Mouse (Mus musculus) C2C12 (cell line): ENCODE results near the gene Prkar2b.

Source experiments
- CEBPB ChIP-seq: IDR thresholded peaks from one replicate; pipeline ENCODE4 v1.6.1; 2011; ENCODE audit warnings: low read depth, mild to moderate bottlenecking, control low read depth, moderate library complexity
- CTCF ChIP-seq: IDR thresholded peaks from one replicate; pipeline ENCODE4 v1.5.1; 2011; ENCODE audit not compliant: control insufficient read depth, insufficient read depth, insufficient read length
- FOSL1 ChIP-seq: IDR thresholded peaks from one replicate; pipeline ENCODE4 v1.8.0; 2011; ENCODE audit warnings: mild to moderate bottlenecking, low read length; ENCODE audit not compliant: poor library complexity, insufficient read depth, severe bottlenecking
- MAX ChIP-seq: IDR thresholded peaks from one replicate; pipeline ENCODE4 v1.6.1; 2011; ENCODE audit warnings: mild to moderate bottlenecking, control low read depth
- MYOG ChIP-seq: IDR thresholded peaks from one replicate; pipeline ENCODE4 v1.6.1; 2011; ENCODE audit not compliant: control insufficient read depth, insufficient read length; ENCODE audit errors: extremely low read depth
- USF1 ChIP-seq: IDR thresholded peaks from one replicate; pipeline ENCODE4 v1.6.1; 2011; ENCODE audit warnings: low read depth, mild to moderate bottlenecking, control low read depth, moderate library complexity

DNA sequence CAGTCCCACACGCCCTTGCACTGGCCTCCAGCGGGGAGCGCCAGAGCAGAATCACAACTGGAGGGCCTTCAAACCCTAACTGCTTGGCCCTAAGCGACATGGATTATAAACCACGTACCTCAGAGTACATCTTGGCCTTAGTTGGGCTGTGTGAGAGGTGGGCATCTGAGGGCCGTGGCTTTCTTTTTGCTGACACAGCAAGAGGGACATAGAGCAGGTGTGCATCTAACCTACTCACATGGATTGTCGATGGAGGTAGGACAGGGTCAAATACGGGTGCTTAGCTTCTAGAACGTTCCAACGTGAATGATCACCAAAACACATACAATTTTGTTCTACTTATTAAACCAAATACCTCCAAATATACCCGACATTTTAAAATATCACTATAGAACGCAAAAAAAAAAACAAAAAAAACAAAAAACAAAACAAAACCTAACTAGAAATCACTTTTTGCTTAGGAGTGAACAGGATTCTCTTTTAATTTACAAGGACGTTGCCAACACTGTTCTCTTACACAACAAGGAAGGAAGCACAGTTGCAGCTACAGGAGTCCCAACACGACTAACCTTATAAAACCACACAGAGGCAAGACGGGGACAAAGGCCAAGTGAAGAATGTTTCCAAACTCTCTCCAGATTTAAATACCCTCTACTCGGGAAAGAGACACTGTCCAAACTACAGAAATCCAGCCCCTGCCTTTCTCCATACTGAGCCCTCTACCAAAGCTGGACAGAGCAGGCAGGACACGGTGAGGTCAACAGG is 15.3 kb downstream of the Prkar2b start:
- no peak for TF ChIP-seq CTCF
- TF ChIP-seq MAX, result no peak
- TF ChIP-seq MYOG, result no peak
- no peak for TF ChIP-seq FOSL1
- no peak for TF ChIP-seq USF1
- no peak for TF ChIP-seq CEBPB
